Mouse (Mus musculus): ENCODE data around the gene Gm5431. TPM values are rescaled to one million over a fixed set of nuclear protein-coding genes. Genes with fewer than 3 reads are reported as not detected.
A peak's percentile ranks its signal among the peaks of the same experiment; 100 is the strongest.
"Not testable (repeated sequence)": the region's sequence is repeated elsewhere in the genome, so short reads cannot be mapped to it uniquely, and the experiment has no call there.

Gene Gm5431
- polyA plus RNA-seq, 1 experiment: not detected

GRCm38 (mm10) chr11:48908459-48908858, 6.4 kb upstream of the Gm5431 start:
- TF ChIP-seq TAL1 (IDR thresholded peaks at IDR 0.05; ENCODE audit: low read length) (no peak), GATA1 (IDR thresholded peaks at IDR 0.05; ENCODE audit: low read length) (no peak)
- no peaks in the 10 kb centered on the region for H3K27me3 ChIP-seq (ENCODE audit: control insufficient read depth)
- H3K9me3 ChIP-seq (ENCODE audit: control insufficient read depth, low read length): no peaks in the 10 kb centered on the region
- H3K4me1 ChIP-seq (ENCODE audit: control insufficient read depth): no peaks in the 10 kb centered on the region
- H3K4me3 ChIP-seq (replicated peaks): no peak overlapping the region
- no peaks in the 10 kb centered on the region for H3K36me3 ChIP-seq (ENCODE audit: control insufficient read depth)

- H3K36me3 ChIP-seq (ENCODE audit: control insufficient read depth); H3K4me3 ChIP-seq (replicated peaks); H3K9me3 ChIP-seq (ENCODE audit: control insufficient read depth, low read length); H3K27me3 ChIP-seq (ENCODE audit: control insufficient read depth); H3K4me1 ChIP-seq (ENCODE audit: control insufficient read depth): not testable (repeated sequence)
Measured at GRCm38 (mm10) chr11:48901567-48901930, 465 bp downstream of the Gm5431 start.

- not testable (repeated sequence) for H3K36me3 ChIP-seq (ENCODE audit: control insufficient read depth); H3K4me3 ChIP-seq (replicated peaks); H3K4me1 ChIP-seq (ENCODE audit: control insufficient read depth); H3K9me3 ChIP-seq (ENCODE audit: control insufficient read depth, low read length); H3K27me3 ChIP-seq (ENCODE audit: control insufficient read depth)
Measured at GRCm38 (mm10) chr11:48900654-48901566, 1.1 kb downstream of the Gm5431 start.

GRCm38 (mm10) chr11:48898812-48899431, 3.1 kb downstream of the Gm5431 start:
- H3K4me3 ChIP-seq (replicated peaks): no peak overlapping the region
- no peak for TF ChIP-seq GATA1 (IDR thresholded peaks at IDR 0.05; ENCODE audit: low read length)
- no peak for TF ChIP-seq TAL1 (IDR thresholded peaks at IDR 0.05; ENCODE audit: low read length)
- H3K27me3 ChIP-seq (ENCODE audit: control insufficient read depth): no peaks in the 10 kb centered on the region
- H3K9me3 ChIP-seq (ENCODE audit: control insufficient read depth, low read length): no peaks in the 10 kb centered on the region
- no peaks in the 10 kb centered on the region for H3K36me3 ChIP-seq (ENCODE audit: control insufficient read depth)
- H3K4me1 ChIP-seq (ENCODE audit: control insufficient read depth): no peaks in the 10 kb centered on the region

- H3K4me1 ChIP-seq (ENCODE audit: control insufficient read depth): peaks cover 33% of the 10 kb centered on the region
- H3K9me3 ChIP-seq (ENCODE audit: control insufficient read depth, low read length): no peaks in the 10 kb centered on the region
- TF ChIP-seq TAL1 (IDR thresholded peaks at IDR 0.05; ENCODE audit: low read length) (no peak), GATA1 (IDR thresholded peaks at IDR 0.05; ENCODE audit: low read length) (no peak)
- H3K27me3 ChIP-seq (ENCODE audit: control insufficient read depth): no peaks in the 10 kb centered on the region
- H3K36me3 ChIP-seq (ENCODE audit: control insufficient read depth): no peaks in the 10 kb centered on the region; the same call in 1 of the 2 replicates
- no peak overlapping the region for H3K4me3 ChIP-seq (replicated peaks)
Measured at GRCm38 (mm10) chr11:48876680-48877079, 25.3 kb downstream of the Gm5431 start.

GRCm38 (mm10) chr11:48875343-48875837, 26.6 kb downstream of the Gm5431 start:
- H3K36me3 ChIP-seq (ENCODE audit: control insufficient read depth); H3K27me3 ChIP-seq (ENCODE audit: control insufficient read depth); H3K9me3 ChIP-seq (ENCODE audit: control insufficient read depth, low read length); H3K4me3 ChIP-seq (replicated peaks): not testable (repeated sequence)
- peaks cover 46% of the 10 kb centered on the region for H3K4me1 ChIP-seq (ENCODE audit: control insufficient read depth)

GRCm38 (mm10) chr11:48874465-48874864, 27.5 kb downstream of the Gm5431 start:
- TF ChIP-seq TAL1 (IDR thresholded peaks at IDR 0.05; ENCODE audit: low read length) (no peak), GATA1 (IDR thresholded peaks at IDR 0.05; ENCODE audit: low read length) (no peak)
- Histone ChIP-seq H3K36me3 (ENCODE audit: control insufficient read depth) (no peaks in the 10 kb centered on the region; the same call in 1 of the 2 replicates), H3K27me3 (ENCODE audit: control insufficient read depth) (no peaks in the 10 kb centered on the region), H3K4me1 (ENCODE audit: control insufficient read depth) (peaks cover 56% of the 10 kb centered on the region), H3K4me3 (replicated peaks) (no peak overlapping the region), H3K9me3 (ENCODE audit: control insufficient read depth, low read length) (no peaks in the 10 kb centered on the region)

- peak; percentile 56 for TF ChIP-seq GATA1 (IDR thresholded peaks at IDR 0.05; ENCODE audit: low read length)
- TF ChIP-seq TAL1 (IDR thresholded peaks at IDR 0.05; ENCODE audit: low read length): peak; percentile 54; the same call in 2 of the 3 replicates
- peaks cover 63% of the 10 kb centered on the region for H3K4me1 ChIP-seq (ENCODE audit: control insufficient read depth)
- peak overlapping the region; percentile 39 for H3K4me3 ChIP-seq (replicated peaks)
- H3K36me3 ChIP-seq (ENCODE audit: control insufficient read depth): no peaks in the 10 kb centered on the region; the same call in 1 of the 2 replicates
- H3K9me3 ChIP-seq (ENCODE audit: control insufficient read depth, low read length): no peaks in the 10 kb centered on the region
- H3K27me3 ChIP-seq (ENCODE audit: control insufficient read depth): no peaks in the 10 kb centered on the region
Measured at GRCm38 (mm10) chr11:48873591-48874290, 28.3 kb downstream of the Gm5431 start.

- no peak for TF ChIP-seq GATA1 (IDR thresholded peaks at IDR 0.05; ENCODE audit: low read length)
- no peaks in the 10 kb centered on the region for H3K9me3 ChIP-seq (ENCODE audit: control insufficient read depth, low read length)
- peak overlapping the region; percentile 80 for H3K4me3 ChIP-seq (replicated peaks)
- H3K36me3 ChIP-seq (ENCODE audit: control insufficient read depth): no peaks in the 10 kb centered on the region; the same call in 1 of the 2 replicates
- H3K27me3 ChIP-seq (ENCODE audit: control insufficient read depth): no peaks in the 10 kb centered on the region
- H3K4me1 ChIP-seq (ENCODE audit: control insufficient read depth): peaks cover 69% of the 10 kb centered on the region
Measured at GRCm38 (mm10) chr11:48872695-48873300, 29.2 kb downstream of the Gm5431 start.
